Mouse (Mus musculus): ENCODE data around the gene Fiz1. TPM values are rescaled to one million over a fixed set of nuclear protein-coding genes. Genes with fewer than 3 reads are reported as not detected.

Gene Fiz1
- 10 to 100 TPM; 22.6 to 29.6 TPM for polyA plus RNA-seq (2012; fragmentation: generic; extraction: Trizol)

GRCm38 (mm10) chr7:5014251-5015117, at the start of gene Fiz1, which contains the start of gene Zfp524:
TSS of gene Fiz1 (minus strand) at chr7:5014697.
TSS of gene Zfp524 (plus strand) at chr7:5014415.

GRCm38 (mm10) chr7:5061774-5062359, 47.4 kb upstream of the Fiz1 start, which contains the start of gene U2af2:
TSS of gene U2af2 (plus strand) at chr7:5062143.

GRCm38 (mm10) chr7:5051193-5052192, 37.0 kb upstream of the Fiz1 start, which contains the start of gene Zfp580:
TSS of gene Zfp580 (plus strand) at chr7:5051538.

GRCm38 (mm10) chr7:5038109-5038732, 23.7 kb upstream of the Fiz1 start, which contains the start of gene Zfp784:
TSS of gene Zfp784 (minus strand) at chr7:5038446.

GRCm38 (mm10) chr7:5033818-5034217, 19.3 kb upstream of the Fiz1 start, which contains the start of gene 4632433K11Rik:
TSS of gene 4632433K11Rik (plus strand) at chr7:5034118.

GRCm38 (mm10) chr7:5020000-5020681, 5.6 kb upstream of the Fiz1 start, which contains the start of the genes Zfp865 and Ccdc106:
TSS of gene Zfp865 (plus strand) at chr7:5020376.
TSS of gene Ccdc106 (plus strand) at chr7:5020553.

GRCm38 (mm10) chr7:5015118-5016001, 863 bp upstream of the Fiz1 start, which contains the start of gene Gm44973:
TSS of gene Gm44973 (plus strand) at chr7:5015496.

GRCm38 (mm10) chr7:4996003-4996895, 18.2 kb downstream of the Fiz1 start, which contains the start of gene Zfp579:
TSS of gene Zfp579 (minus strand) at chr7:4996158.

GRCm38 (mm10) chr7:4971068-4971467, 43.4 kb downstream of the Fiz1 start, which contains the start of gene Sbk3:
TSS of gene Sbk3 (minus strand) at chr7:4971168.

GRCm38 (mm10) chr7:4964272-4964671, 50.2 kb downstream of the Fiz1 start, which contains the start of gene Sbk2:
TSS of gene Sbk2 (minus strand) at chr7:4964406.

Other genes starting within 250 kb of the Fiz1 start
- not detected for gene Fam71e2, start 243.4 kb downstream of the Fiz1 start, polyA plus RNA-seq (2012; fragmentation: generic; extraction: Trizol)
- gene Il11, start 231.8 kb downstream of the Fiz1 start, polyA plus RNA-seq (2012; fragmentation: generic; extraction: Trizol), result under 1 TPM; 0.66 to 0.91 TPM
- gene Tmem190, start 231.8 kb downstream of the Fiz1 start, polyA plus RNA-seq (2012; fragmentation: generic; extraction: Trizol), result 1 to 10 TPM in 1 of 2 experiments, under 1 TPM in 1; 0.61 to 1.1 TPM
- 10 to 100 TPM in 1 of 2 experiments, 1 to 10 TPM in 1; 9.5 to 53.2 TPM for gene Tmem238, start 225.0 kb downstream of the Fiz1 start, polyA plus RNA-seq (2012; fragmentation: generic; extraction: Trizol)
- over 10,000 TPM in 1 of 2 experiments, 1,000 to 10,000 TPM in 1; 4,560 to 11,128 TPM for gene Rpl28, start 221.8 kb downstream of the Fiz1 start, polyA plus RNA-seq (2012; fragmentation: generic; extraction: Trizol)
- gene Ube2s, start 202.1 kb downstream of the Fiz1 start, polyA plus RNA-seq (2012; fragmentation: generic; extraction: Trizol), result 100 to 1,000 TPM; 315 to 381 TPM
- gene Shisa7, start 170.0 kb downstream of the Fiz1 start, polyA plus RNA-seq (2012; fragmentation: generic; extraction: Trizol), result not detected
- under 1 TPM; 0.18 to 0.59 TPM for gene Isoc2b, start 144.4 kb downstream of the Fiz1 start, polyA plus RNA-seq (2012; fragmentation: generic; extraction: Trizol)
- 1 to 10 TPM; 1.5 to 3.4 TPM for gene Isoc2a, start 137.5 kb downstream of the Fiz1 start, polyA plus RNA-seq (2012; fragmentation: generic; extraction: Trizol)
- gene Gm36210, start 108.2 kb downstream of the Fiz1 start, polyA plus RNA-seq (2012; fragmentation: generic; extraction: Trizol), result under 1 TPM in 1 of 2 experiments, not detected in 1; 0.19 TPM
- gene Zfp628, start 99.5 kb downstream of the Fiz1 start, polyA plus RNA-seq (2012; fragmentation: generic; extraction: Trizol), result 10 to 100 TPM in 1 of 2 experiments, 1 to 10 TPM in 1; 8.1 to 11.7 TPM
- 1 to 10 TPM in 1 of 2 experiments, under 1 TPM in 1; 0.78 to 6.7 TPM for gene Nat14, start 92.7 kb downstream of the Fiz1 start, polyA plus RNA-seq (2012; fragmentation: generic; extraction: Trizol)
- gene Ssc5d, start 88.9 kb downstream of the Fiz1 start, polyA plus RNA-seq (2012; fragmentation: generic; extraction: Trizol), result 10 to 100 TPM in 1 of 2 experiments, 1 to 10 TPM in 1; 4.7 to 87.9 TPM
- gene Sbk2, start 50.3 kb downstream of the Fiz1 start, polyA plus RNA-seq (2012; fragmentation: generic; extraction: Trizol), result under 1 TPM; 0.01 to 0.13 TPM
- under 1 TPM; 0.01 to 0.13 TPM for gene Sbk3, start 43.5 kb downstream of the Fiz1 start, polyA plus RNA-seq (2012; fragmentation: generic; extraction: Trizol)
- gene Zfp579, start 18.5 kb downstream of the Fiz1 start, polyA plus RNA-seq (2012; fragmentation: generic; extraction: Trizol), result 10 to 100 TPM in 1 of 2 experiments, 1 to 10 TPM in 1; 7.9 to 20.1 TPM
- 10 to 100 TPM; 24.7 to 30.2 TPM for gene Zfp524, start 282 bp downstream of the Fiz1 start, polyA plus RNA-seq (2012; fragmentation: generic; extraction: Trizol)
- gene Gm44973, start 799 bp upstream of the Fiz1 start, polyA plus RNA-seq (2012; fragmentation: generic; extraction: Trizol), result under 1 TPM; 0.14 to 0.17 TPM
- gene Zfp865, start 5.7 kb upstream of the Fiz1 start, polyA plus RNA-seq (2012; fragmentation: generic; extraction: Trizol), result 10 to 100 TPM in 1 of 2 experiments, 1 to 10 TPM in 1; 6.3 to 24.5 TPM
- under 1 TPM; 0.12 to 0.55 TPM for gene Ccdc106, start 5.9 kb upstream of the Fiz1 start, polyA plus RNA-seq (2012; fragmentation: generic; extraction: Trizol)
- gene 4632433K11Rik, start 19.4 kb upstream of the Fiz1 start, polyA plus RNA-seq (2012; fragmentation: generic; extraction: Trizol), result not detected
- gene Zfp784, start 23.7 kb upstream of the Fiz1 start, polyA plus RNA-seq (2012; fragmentation: generic; extraction: Trizol), result 1 to 10 TPM; 1.7 to 8.9 TPM
- gene Zfp580, start 36.8 kb upstream of the Fiz1 start, polyA plus RNA-seq (2012; fragmentation: generic; extraction: Trizol), result 10 to 100 TPM; 26.8 to 46.2 TPM
- gene U2af2, start 47.4 kb upstream of the Fiz1 start, polyA plus RNA-seq (2012; fragmentation: generic; extraction: Trizol), result 100 to 1,000 TPM; 166 to 202 TPM
- gene Epn1, start 65.5 kb upstream of the Fiz1 start, polyA plus RNA-seq (2012; fragmentation: generic; extraction: Trizol), result 100 to 1,000 TPM; 130 to 144 TPM
- gene Rfpl4, start 102.3 kb upstream of the Fiz1 start, polyA plus RNA-seq (2012; fragmentation: generic; extraction: Trizol), result under 1 TPM in 1 of 2 experiments, not detected in 1; 0.06 TPM
- under 1 TPM in 1 of 2 experiments, not detected in 1; 0.05 TPM for gene Rasl2-9, start 111.3 kb upstream of the Fiz1 start, polyA plus RNA-seq (2012; fragmentation: generic; extraction: Trizol)
- not detected for gene Vmn1r55, start 135.0 kb upstream of the Fiz1 start, polyA plus RNA-seq (2012; fragmentation: generic; extraction: Trizol)
- not detected for gene Vmn1r56, start 182.1 kb upstream of the Fiz1 start, polyA plus RNA-seq (2012; fragmentation: generic; extraction: Trizol)
- not detected for gene Vmn1r57, start 203.8 kb upstream of the Fiz1 start, polyA plus RNA-seq (2012; fragmentation: generic; extraction: Trizol)

Measured in C3H10T1/2 (cell line).